Mouse (Mus musculus): ENCODE measurements around the gene Gpm6b.

Gene Gpm6b

GRCm38 (mm10) chrX:166238831-166239460 is at the start of gene Gpm6b:
Gpm6b (plus strand) TSS chrX:166238911.
- peak; percentile 15 to 16 for DNase-seq (ENCODE audit: low spot score in 2 of 2)

- DNase-seq (ENCODE audit: low spot score in 2 of 2) = no peak
Measured at GRCm38 (mm10) chrX:166196327-166196726, 42.4 kb upstream of the Gpm6b start.

- no peak for DNase-seq (ENCODE audit: low spot score in 2 of 2)
Measured at GRCm38 (mm10) chrX:166198266-166198665, 40.4 kb upstream of the Gpm6b start.

GRCm38 (mm10) chrX:166199812-166200211 is 38.9 kb upstream of the Gpm6b start:
- no peak for DNase-seq (ENCODE audit: low spot score in 2 of 2)

- DNase-seq (ENCODE audit: low spot score in 2 of 2) = no peak
Measured at GRCm38 (mm10) chrX:166214576-166214975, 24.1 kb upstream of the Gpm6b start.

GRCm38 (mm10) chrX:166216248-166216647 is 22.5 kb upstream of the Gpm6b start:
- no peak for DNase-seq (ENCODE audit: low spot score in 2 of 2)

GRCm38 (mm10) chrX:166216720-166217119 is 22.0 kb upstream of the Gpm6b start:
- DNase-seq (ENCODE audit: low spot score in 2 of 2) = no peak

GRCm38 (mm10) chrX:166219331-166219730 is 19.4 kb upstream of the Gpm6b start:
- no peak for DNase-seq (ENCODE audit: low spot score in 2 of 2)

- DNase-seq (ENCODE audit: low spot score in 2 of 2) = no peak
Measured at GRCm38 (mm10) chrX:166226856-166227255, 11.9 kb upstream of the Gpm6b start.

- DNase-seq (ENCODE audit: low spot score in 2 of 2) = no peak
Measured at GRCm38 (mm10) chrX:166229750-166230149, 9.0 kb upstream of the Gpm6b start.

- DNase-seq (ENCODE audit: low spot score in 2 of 2) = no peak
Measured at GRCm38 (mm10) chrX:166230515-166231267, 8.0 kb upstream of the Gpm6b start.

GRCm38 (mm10) chrX:166236131-166236530 is 2.6 kb upstream of the Gpm6b start:
- DNase-seq (ENCODE audit: low spot score in 2 of 2) = no peak

GRCm38 (mm10) chrX:166239520-166239919 is 809 bp downstream of the Gpm6b start:
- DNase-seq (ENCODE audit: low spot score in 2 of 2) = no peak

- no peak for DNase-seq (ENCODE audit: low spot score in 2 of 2)
Measured at GRCm38 (mm10) chrX:166240751-166241150, 2.0 kb downstream of the Gpm6b start.

- no peak for DNase-seq (ENCODE audit: low spot score in 2 of 2)
Measured at GRCm38 (mm10) chrX:166243261-166243885, 4.7 kb downstream of the Gpm6b start.

- no peak for DNase-seq (ENCODE audit: low spot score in 2 of 2)
Measured at GRCm38 (mm10) chrX:166271489-166271888, 32.8 kb downstream of the Gpm6b start.

GRCm38 (mm10) chrX:166272646-166273045 is 33.9 kb downstream of the Gpm6b start:
- DNase-seq (ENCODE audit: low spot score in 2 of 2) = no peak

- DNase-seq (ENCODE audit: low spot score in 2 of 2) = no peak
Measured at GRCm38 (mm10) chrX:166279861-166280260, 41.1 kb downstream of the Gpm6b start.

- DNase-seq (ENCODE audit: low spot score in 2 of 2) = no peak
Measured at GRCm38 (mm10) chrX:166286760-166287483, 48.2 kb downstream of the Gpm6b start.

GRCm38 (mm10) chrX:166291266-166291665 is 52.6 kb downstream of the Gpm6b start:
- DNase-seq (ENCODE audit: low spot score in 2 of 2) = no peak

GRCm38 (mm10) chrX:166293465-166293864 is 54.8 kb downstream of the Gpm6b start:
- no peak for DNase-seq (ENCODE audit: low spot score in 2 of 2)

GRCm38 (mm10) chrX:166302791-166303190 is 64.1 kb downstream of the Gpm6b start:
- DNase-seq (ENCODE audit: low spot score in 2 of 2) = no peak

Measured in urinary bladder, adult 18-20 months (tissue).